Mouse (Mus musculus) mammary gland, adult 2 months (tissue): ENCODE measurements around the gene Rnf150. TPM values are rescaled to one million over a fixed set of nuclear protein-coding genes. Genes with fewer than 3 reads are reported as not detected.

Source experiments
- polyA plus RNA-seq: library from polyadenylated mRNA; depleted of rRNA; stranded (reverse); fragments of >200 nt; gene quantifications from 2 replicates; pipeline ENCODE4 v1.2.3, GENCODE M21; 2012; ENCODE audit warnings: low replicate concordance; rRNA removed

Gene Rnf150
- polyA plus RNA-seq: 2.9 and 6.7 TPM in 2 replicates

DNA sequence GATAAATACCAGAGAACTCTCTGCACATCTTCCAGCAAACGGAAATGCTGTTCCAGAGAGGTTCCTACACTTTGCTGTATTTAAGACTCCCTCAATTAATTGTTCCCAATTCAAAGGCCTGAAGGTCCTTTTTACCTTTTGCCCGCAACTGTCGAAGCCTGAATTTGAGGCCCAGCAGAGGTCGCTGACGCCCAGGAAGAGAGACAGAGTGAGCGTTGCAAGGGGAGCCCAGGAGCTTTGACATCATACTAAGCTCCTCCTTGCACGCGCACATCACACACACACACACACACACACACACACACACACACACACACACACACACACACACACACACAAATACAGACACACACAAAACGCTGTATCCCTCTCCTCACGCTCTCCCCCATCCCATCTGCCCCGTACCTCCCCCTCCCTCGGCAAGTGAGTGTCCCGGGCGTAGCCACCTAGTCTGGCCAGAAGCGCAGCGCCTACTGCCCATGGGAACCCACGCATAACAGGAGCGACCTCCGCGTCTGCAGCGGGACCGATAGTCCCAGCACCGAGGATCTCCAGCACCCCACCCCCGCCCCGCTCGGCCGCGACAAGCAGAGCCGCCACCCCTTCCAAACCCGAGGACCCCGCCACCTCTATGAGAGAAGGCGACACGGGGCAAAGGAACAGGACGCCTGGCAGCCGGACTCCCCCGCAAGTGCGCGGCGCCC, at the start of gene Rnf150:
Rnf150 (plus strand) TSS at position 316 of the 704 bp plus-strand sequence.

Other genes starting within 250 kb of the Rnf150 start
- gene Zfp330, start 89.2 kb upstream of the Rnf150 start, polyA plus RNA-seq: 5.2 and 16.0 TPM in 2 replicates